Mouse (Mus musculus): Measurements from ENCODE around the gene Slc5a11.

The Slc5a11 gene

DNA sequence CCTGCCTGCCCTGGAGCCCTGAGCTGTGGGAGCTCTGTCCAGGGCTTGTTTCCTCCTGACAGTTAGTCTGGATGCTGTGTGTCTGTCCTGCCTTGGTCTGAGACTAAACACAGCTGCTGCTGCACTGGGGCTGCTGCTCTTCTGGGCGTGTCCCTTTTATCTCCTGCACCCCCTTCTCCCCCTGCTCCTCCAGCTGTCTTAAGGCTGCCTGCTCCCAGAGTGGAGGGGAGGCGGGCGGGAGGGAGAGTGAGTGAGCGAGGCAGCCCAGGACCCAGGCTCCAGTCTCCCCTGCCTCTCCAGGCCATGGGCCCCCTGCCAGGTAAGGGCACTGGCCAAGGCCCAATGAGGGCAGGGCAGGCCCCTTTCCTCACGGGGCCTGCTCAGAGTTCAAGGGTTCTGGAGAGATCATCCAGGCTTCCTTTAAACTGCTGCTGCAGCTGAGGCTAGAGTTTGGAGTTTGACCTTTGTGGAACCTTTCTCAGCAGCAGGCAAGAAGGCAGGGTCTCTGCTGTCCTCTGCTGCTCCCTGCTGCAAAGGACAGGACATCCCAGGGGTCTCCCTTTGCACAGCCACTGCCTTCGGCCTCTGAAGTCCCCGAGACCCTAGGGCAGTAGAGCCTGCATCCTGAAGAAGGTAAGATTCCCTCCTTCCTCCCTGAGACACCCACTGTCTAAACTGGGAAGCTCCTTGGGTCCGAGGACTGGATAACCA lies at the start of gene Slc5a11:
Gene Slc5a11 (plus strand): TSS at position 416 of the 711 bp plus-strand sequence.
- DNase-seq = no peak

DNA sequence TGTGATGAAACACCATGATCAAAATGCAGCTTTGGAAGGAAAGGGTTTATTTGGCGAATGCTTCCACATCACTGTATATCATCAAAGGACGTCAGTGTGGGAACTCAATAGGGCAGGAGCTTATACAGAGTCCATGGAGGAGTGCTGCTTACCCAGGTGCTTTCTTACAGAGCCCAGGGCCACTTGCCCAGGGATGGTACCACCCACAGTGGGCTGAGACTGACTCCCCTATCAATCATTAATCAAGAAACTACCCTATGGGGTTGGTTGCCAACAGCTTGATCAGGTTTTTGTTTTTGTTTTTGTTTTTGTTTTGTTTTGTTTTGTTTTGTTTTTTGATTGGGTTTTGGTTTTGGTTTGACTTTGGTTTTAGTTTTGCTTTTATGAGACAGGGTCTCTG lies 47.1 kb upstream of the Slc5a11 start:
- no peak for DNase-seq

DNA sequence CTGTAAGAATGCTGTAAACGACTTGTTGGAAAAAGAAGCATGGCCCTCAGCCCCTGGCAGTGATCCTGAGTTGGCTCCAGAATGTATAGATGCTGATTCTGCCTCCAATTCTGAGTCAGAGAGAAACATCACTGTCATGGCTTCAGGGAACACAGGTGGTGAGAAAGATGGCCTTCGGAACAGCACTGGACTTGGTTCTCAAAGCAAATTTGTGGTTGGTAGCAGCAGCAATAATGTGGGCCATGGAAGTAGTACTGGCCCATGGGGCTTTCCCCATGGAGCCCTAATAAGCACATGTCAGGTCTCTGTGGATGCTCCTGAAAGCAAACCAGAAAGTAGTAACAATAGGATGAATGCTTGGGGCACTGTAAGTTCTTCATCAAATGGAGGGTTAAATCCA lies 45.0 kb upstream of the Slc5a11 start:
- DNase-seq = no peak

DNA sequence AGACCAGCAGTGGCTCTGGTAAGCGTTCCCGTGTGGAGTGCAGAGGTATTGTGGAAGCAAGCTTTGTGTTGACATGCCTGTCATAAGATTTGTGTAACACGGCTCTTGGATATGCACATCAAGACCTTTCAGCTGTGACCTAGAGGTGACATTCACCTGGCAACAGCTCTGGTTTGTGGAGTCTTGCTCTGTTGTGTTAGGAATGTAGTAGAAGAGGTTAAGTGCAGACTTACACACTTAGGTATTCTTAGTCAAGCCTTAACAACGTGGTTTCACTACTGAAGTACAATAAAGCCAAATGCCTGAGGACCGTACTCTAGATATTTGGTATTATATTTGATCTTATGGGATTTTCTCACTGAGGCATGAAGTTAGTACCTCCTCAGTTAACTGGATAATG lies 42.5 kb upstream of the Slc5a11 start:
- DNase-seq = no peak

DNA sequence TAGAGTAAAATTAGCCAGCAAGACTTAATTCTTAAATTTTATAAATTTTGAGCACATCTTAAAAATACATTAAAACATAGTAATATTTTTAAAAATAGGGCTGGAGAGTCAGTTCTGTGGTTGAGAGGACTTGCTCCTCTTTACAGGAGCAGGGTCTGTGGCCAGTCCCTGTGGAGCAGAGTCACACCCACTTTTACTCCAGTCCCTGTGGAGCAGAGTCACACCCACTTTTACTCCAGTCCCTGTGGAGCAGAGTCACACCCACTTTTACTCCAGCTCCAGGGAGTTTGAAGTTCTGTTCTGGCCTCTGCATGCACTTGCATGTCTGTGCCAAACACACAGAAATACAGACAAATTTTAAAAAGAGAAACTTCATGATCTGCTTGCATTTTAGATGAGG lies 37.4 kb upstream of the Slc5a11 start:
- no peak for DNase-seq

DNA sequence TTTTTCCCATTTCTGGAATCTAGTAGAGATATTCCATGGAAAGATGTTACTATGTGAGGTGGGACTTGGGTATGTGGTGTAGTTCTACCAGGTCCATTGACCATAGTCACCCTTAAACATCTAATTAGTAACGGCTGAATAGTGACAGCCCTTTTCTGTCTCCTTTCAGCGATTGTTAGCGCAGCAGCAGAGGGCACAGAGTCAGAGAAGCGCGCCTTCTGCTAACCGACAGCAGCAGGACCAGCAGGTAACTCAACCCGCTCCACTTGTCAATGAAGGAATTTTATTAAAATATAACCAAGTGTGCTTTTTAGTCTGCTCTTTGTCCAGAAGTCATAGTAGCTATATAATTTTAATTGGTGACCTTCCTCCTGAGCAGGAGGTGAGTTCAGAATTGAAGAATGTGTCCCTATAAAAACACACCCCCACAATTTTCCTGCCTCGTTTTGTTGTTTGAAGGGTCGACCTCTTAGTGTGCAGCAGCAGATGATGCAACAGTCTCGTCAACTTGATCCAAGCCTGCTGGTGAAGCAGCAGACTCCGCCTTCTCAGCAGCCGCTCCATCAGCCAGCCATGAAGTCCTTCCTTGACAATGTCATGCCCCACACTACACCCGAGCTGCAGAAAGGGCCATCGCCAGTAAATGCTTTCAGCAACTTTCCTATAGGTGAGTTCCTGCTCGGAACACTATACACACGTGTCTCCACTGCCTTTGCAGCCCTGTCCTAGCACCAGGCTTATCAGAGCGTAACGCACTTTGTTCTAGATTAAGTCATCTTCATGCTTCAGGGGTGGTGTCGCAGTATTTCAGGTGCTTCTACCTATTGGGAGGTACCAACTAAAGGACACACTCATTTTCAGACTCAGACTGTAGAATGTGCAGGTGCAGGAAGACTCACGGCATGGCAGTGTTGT lies 32.5 kb upstream of the Slc5a11 start:
- DNase-seq = no peak

DNA sequence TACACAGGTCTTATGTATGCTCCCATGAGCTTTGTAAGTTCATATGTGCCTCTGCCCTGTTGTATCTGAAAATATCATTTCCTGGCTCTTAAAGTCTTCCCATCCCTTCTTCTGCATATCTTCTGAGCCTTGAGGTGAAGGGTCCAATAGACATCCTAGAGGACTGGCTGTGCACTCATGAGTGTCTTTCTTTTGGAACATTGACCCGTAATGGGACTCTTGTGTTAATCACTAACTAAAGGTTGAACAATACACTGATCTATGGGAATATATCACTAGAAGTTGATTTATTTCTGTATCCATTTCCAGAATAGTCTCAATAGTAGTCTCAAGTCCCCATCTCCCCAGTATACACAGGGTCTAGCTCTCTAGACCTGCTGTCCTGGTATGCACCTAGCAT lies 29.7 kb upstream of the Slc5a11 start:
- no peak for DNase-seq

DNA sequence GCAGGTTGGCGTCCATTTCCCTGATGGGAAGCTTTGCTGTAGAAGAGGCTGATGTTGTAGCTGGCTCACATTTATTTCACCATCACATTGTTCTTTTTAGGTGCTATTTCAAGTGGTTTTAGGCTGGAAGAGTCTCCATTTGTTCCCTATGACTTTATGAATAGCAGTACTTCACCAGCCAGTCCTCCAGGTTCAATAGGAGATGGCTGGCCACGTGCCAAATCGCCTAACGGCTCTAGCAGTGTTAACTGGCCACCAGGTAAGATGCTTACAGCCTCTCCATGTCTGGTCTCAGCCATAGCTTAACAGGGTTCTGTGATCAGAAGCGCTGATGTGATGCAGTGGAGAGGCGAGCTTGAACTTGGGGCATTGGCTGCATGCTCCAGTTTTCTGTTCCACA lies 28.1 kb upstream of the Slc5a11 start:
- no peak for DNase-seq

DNA sequence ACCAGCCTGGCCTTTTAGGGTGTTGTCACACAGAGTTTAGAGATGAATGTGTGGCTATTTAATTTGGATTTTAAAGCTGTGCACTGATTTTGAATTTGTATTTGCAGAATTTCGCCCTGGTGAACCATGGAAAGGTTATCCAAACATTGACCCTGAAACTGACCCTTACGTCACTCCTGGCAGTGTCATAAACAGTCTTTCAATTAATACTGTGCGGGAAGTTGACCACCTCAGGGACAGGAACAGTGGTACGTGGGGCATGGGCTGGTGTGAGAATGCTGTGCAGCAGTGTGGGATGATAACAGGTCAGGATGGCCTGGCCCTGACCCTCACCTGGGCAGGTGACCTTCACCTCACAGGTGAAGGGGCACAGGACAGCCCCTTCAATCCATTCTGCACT lies 27.3 kb upstream of the Slc5a11 start:
- DNase-seq = no peak

DNA sequence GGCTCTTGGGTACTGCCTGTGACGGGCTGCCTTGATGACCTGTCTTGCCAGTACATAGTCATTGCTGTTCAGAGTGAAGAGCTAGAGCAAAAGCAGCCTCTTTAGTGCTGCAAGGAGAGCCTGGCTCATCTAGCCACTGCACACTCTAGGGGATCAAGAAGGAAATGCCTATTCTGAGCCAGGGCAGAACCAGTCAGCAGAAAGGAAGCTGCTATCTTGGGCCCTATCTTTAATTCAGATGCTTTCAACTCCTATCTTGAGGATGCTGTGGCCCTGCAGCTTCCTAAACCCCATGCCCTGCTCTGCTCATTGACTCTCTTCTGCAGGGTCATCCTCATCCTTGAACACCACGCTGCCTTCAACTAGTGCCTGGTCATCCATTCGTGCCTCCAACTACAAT lies 26.1 kb upstream of the Slc5a11 start:
- no peak for DNase-seq

DNA sequence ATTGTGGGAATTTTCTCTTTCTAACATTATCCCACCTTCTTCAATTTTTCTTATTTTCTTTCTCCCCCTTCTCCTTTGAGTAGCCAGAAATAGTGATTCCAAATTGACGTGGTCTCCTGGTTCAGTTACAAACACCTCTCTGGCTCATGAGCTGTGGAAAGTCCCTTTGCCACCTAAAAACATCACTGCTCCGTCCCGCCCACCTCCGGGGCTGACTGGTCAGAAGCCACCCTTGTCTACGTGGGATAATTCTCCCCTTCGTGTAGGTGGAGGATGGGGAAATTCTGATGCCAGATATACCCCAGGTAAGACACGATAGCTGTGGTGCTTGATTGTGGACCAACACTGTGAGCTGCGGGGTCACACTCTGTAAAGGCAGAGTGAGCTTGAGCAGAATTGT lies 24.8 kb upstream of the Slc5a11 start:
- DNase-seq = no peak

DNA sequence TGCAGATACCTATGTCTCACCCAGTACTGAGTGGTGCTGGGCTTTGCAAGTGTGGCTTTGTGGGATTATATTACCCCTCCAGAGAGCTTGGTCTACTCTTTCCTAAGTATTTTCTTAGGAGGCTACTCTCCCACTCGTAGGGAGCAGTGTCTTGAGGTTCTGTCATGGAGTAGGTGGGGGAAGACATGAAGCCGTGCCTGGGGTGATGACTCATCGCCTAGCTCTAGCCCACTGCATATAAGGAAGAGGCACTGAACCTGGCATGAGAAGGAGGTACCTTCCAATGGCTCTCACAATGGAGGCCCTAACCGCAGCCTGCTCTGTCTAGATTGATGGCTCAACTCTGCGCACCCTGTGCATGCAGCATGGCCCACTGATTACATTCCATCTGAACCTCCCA lies 22.8 kb upstream of the Slc5a11 start:
- no peak for DNase-seq

DNA sequence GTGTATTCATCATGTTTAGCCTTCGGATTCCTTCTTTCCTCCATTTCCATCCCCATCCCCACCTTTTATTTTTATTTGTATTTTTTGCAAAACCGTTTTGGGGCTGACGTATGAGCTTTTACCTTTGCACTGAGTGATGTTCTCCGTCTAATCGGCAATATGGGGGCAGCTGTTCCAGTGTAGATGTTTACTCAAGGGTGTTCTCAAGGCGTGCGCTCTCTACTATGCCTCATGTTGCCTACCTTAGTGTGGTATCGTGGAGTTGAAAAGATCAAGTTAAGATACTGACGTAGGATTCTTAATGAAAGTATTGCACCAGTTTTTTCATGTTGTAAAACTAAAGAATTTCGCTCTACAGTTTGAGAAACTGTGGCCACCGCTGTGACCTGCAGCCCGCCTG lies 21.4 kb upstream of the Slc5a11 start:
- DNase-seq = no peak

DNA sequence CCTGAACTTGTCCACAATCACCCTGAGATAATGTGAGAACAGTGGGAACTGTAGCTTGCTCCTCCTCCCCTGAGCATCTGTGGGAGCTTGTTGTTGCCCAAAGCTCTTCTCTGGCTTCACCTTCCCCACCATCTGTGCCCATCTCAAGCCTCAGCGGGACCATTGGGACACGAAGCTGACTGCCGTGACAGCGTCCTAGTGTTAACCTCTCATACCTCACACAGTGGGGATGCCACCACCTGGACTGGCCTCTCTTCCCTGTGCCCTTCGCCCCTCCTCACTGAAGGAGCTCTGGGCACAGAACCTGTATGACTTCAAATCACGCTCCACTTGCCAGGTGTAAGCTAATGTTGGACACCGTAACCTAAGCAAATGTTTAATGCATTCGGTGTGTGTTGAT lies 19.9 kb upstream of the Slc5a11 start:
- DNase-seq = peak; percentile 61

DNA sequence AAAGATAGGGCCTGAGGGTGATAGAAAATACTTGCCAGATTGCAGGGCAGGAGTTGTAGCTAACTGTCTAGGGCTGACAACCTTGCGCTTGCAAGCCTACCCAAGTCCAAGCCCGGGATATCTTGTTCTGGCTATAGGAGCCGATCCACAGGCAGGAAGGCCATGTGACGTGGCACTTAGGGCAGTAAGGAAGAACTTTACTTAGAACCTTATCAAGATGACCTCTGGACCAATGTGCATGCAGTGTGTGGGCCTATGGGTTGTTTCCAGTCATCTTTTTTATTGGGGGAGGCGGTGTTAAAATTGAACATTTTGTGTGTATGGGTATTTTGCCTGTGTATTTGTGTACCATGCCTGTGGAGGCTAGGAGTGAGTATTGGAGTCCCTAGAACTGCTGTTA lies 18.1 kb upstream of the Slc5a11 start:
- DNase-seq = no peak

DNA sequence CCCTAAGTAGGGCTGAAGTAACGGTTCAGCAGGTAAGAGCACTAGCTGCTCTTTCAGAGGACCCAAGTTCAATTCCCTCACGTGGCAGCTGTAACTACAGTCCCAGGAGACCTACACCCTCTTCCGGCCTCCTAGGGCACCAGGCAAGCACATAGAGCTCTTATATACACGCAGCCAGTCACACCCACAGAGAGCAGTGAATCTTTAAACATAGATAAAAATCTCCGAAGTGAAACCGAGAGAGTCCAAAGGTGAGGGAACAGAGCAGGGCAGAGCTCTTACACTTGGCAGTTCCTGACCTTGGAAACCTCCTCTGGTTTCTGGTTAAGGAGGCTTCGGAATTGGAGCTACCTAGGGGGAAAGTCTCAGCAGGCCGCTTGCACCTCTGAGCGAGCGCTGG lies 15.9 kb upstream of the Slc5a11 start:
- DNase-seq = no peak

DNA sequence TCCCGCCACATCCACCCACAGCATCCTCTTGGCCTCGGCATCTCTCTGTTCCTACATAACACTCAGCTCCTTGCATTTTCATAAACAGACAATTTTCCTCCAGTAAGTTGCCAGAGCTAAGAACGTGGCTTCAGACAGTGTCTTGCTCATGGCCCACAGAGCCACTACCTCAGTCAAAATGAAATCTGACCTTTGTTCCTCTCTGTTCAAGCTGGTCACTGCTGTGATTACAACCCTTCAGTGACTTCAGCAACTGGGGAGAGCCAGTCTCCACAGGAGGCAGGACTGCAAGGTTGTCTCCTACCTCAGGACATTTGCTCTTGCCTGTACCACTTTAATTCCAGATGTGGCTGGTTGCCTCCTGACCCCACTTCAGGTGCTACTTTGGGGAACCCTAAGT lies 15.4 kb upstream of the Slc5a11 start:
- DNase-seq = no peak

DNA sequence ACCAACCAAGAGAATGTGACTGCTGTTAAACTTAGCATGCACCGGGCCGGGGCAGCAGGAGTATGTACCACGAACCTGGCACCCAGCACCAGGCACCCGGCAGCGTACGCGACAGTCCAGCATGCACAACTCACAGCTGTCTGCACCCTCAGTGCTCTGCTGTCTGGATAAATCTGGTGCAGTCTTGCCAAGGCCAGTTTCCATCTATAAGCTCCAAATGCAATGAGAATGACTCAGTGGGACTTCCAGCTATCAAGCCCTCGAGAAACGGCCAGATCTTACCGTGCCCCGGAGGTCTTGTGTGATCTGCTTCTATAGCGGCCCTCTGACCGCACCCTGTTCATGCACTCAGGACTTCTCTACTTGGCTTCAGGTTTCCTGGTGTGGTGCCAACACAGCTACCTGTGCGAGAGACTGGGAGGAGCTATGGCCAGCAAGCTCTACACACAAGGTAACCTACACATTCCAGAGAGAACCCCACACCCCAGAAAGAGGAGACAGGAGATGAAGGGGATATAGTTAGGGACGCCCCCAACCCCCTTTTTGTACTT lies 14.8 kb upstream of the Slc5a11 start:
- no peak for DNase-seq

DNA sequence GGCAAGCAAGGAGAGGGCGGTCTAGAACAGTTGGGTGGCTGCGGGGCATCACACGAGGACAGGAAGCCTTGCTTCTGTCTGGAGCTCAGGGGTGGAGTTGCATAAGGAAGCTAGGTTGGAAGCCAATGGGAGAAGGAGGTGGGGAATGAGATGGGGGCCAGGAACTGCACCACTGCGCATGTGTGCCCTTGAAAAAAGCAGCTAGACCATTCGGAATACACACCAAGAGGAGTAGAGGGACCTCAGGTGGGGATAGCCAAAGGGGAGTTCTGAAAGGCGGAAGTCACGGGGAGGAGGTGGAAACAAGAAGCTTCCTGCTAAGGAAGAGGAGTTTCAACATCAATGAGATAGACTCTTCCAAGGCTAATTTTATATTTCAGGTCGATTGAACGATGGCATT lies 13.9 kb upstream of the Slc5a11 start:
- no peak for DNase-seq

DNA sequence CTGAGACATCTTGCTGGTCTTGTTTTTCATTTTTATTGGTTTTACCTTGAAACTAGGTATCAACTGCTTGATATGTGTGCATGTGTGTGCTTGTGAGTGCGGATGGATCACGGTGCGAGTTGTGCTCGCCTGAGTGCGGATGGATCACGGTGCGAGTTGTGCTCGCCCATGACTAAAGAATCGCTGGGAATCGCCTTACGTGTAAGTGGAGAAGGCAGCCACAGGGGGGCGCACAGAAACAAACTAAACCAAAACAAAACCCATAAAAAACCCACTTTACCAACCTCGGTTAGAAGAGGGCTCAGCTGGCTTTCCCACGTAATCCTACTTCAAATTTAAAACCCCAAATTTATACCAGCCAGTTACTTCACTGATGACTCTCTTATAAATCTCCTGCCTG lies 9.3 kb upstream of the Slc5a11 start:
- DNase-seq = peak; percentile 32

DNA sequence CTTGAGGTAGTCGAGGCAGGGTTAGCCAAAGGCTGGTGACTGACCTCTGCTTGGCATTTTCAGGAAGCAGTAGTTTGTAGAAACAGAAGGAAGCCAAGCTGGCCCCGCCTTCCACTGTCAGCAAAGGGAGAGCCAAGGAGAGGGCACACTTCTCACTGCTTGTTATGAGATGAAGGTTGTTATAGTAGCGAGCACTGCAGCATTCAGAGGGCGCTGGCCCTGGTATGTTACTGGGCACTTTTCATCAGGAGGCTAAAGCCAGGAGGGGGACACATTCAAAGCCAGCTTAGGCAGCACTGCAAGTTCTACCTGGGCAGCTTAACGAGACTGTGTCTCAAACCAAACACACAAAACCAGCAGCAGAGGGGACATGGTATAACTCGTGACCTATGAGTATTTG lies 7.0 kb upstream of the Slc5a11 start:
- no peak for DNase-seq

DNA sequence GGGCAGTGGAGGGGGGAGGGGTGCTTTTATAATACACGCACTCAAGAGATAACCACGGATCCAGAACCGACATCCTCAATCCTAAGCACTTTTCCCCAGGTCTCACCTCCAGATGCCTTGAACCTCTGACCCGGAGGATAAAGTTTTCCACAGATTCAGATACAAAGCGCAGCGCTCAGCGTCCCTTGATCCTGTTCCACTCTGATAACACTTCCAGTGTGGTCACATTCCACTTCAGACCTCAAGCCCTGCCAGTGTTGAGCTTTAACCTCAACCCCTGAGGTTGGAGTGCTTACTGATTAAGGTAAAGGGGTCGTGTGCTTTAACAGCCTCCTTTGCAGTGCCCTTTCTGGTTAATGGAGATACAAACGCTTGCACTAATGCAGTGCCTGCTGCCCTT lies 4.7 kb upstream of the Slc5a11 start:
- no peak for DNase-seq

DNA sequence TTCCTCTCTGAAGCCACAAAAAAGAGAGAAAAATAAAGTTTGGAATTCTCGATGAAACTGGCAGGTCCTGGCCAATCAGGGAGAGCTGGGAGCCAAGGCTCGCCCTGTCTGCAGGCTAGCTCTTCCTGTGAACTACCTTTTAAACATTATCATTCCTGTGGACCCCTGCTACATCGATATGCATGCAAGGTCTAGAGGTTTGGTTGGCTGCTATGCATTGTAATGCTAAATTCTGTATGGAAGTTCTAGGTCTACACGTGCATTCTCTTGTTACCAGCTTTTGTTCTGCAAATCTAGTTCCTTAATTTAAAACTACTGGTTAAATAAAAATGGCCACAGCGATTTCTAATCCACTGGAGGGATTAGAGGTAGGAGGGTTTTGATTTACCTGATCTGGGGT lies 3.1 kb upstream of the Slc5a11 start:
- no peak for DNase-seq

DNA sequence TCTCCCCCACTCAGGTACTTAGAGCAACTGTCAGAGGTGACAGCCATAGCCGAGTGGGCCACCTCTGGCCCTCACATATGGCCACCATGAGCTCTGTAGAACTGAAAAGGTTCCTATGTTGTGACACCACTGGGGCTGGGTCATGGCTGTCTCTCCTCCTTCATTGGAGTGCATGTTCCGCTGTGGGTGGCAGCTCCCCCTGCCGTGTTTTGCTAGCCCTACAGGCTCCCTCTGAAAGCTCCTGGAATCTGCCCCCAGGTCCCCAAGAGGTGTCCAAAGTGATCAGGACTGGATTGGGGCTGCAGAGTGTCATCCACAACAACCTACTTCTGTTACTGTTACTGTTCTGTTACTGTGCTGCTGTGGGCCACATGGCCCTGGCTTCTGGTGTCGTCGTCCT lies 2.3 kb upstream of the Slc5a11 start:
- no peak for DNase-seq
